Mouse (Mus musculus) E14TG2a.4 (cell line): ENCODE measurements around the gene Ccnd2.

ENCODE experiments used
- H3K27me3 ChIP-seq: 2 replicates; pipeline ENCODE4 v1.6.1; 2014; ENCODE audit warnings: low read length, control low read depth; ENCODE audit not compliant: insufficient read depth
- H3K36me3 ChIP-seq: 2 replicates; pipeline ENCODE4 v1.6.1; 2014; ENCODE audit warnings: low read length, control low read depth; ENCODE audit not compliant: insufficient read depth
- H3K4me1 ChIP-seq: replicated peaks from 2 replicates; pipeline ENCODE4 v1.6.1; 2014; ENCODE audit warnings: low read depth, low read length, control low read depth
- H3K4me3 ChIP-seq: replicated peaks from 2 replicates; pipeline ENCODE4 v1.5.1; 2014; ENCODE audit warnings: mild to moderate bottlenecking, low read length
- H3K9me3 ChIP-seq: 2 replicates; pipeline ENCODE4 v1.6.1; 2014; ENCODE audit warnings: low read length, control low read depth
- CTCF ChIP-seq: conservative IDR thresholded peaks from 2 replicates; pipeline ENCODE4 v1.5.1; 2014; ENCODE audit warnings: low read length
- NANOG ChIP-seq: IDR thresholded peaks from 2 replicates; pipeline ENCODE4 v1.6.1; 2014; ENCODE audit warnings: borderline replicate concordance, low read length, mixed read lengths
- POU5F1 ChIP-seq: IDR thresholded peaks from 2 replicates; pipeline ENCODE4 v1.6.1; 2014; ENCODE audit warnings: low read length, borderline replicate concordance

Gene Ccnd2

GRCm38 (mm10) chr6:127152106-127152951 lies at the start of gene Ccnd2:
Gene Ccnd2, minus strand, starts transcription at chr6:127152193.
- H3K4me1 ChIP-seq: peaks cover 68% of the 10 kb centered on the region
- TF ChIP-seq CTCF: no peak
- TF ChIP-seq POU5F1: no peak
- TF ChIP-seq NANOG: no peak
- peak within 1 kb of the TSS; percentile 73 for H3K4me3 ChIP-seq
- H3K9me3 ChIP-seq: no peaks in the 10 kb centered on the region
- H3K36me3 ChIP-seq: peaks cover 7% of the 10 kb centered on the region
- peaks cover 78% of the 10 kb centered on the region for H3K27me3 ChIP-seq

- Histone ChIP-seq H3K4me1 (no peaks in the 10 kb centered on the region), H3K9me3 (0 out of 2 replicates have a peak, but pooled peaks cover 3% of the 10 kb centered on the region), H3K36me3 (no peaks in the 10 kb centered on the region), H3K4me3 (no peak overlapping the region), H3K27me3 (peaks cover 27% of the 10 kb centered on the region)
- TF ChIP-seq POU5F1 (no peak), CTCF (no peak), NANOG (no peak)
Measured at GRCm38 (mm10) chr6:127196985-127197384, 45.0 kb upstream of the Ccnd2 start.

GRCm38 (mm10) chr6:127181296-127181695 lies 29.3 kb upstream of the Ccnd2 start:
- Histone ChIP-seq H3K27me3 (peaks cover 59% of the 10 kb centered on the region), H3K9me3 (no peaks in the 10 kb centered on the region), H3K4me3 (peak overlapping the region; percentile 73), H3K36me3 (no peaks in the 10 kb centered on the region), H3K4me1 (peaks cover 35% of the 10 kb centered on the region)
- TF ChIP-seq CTCF (no peak), NANOG (no peak), POU5F1 (no peak)

GRCm38 (mm10) chr6:127179056-127179759 lies 27.2 kb upstream of the Ccnd2 start:
- Histone ChIP-seq H3K27me3 (peaks cover 49% of the 10 kb centered on the region), H3K9me3 (no peaks in the 10 kb centered on the region), H3K36me3 (no peaks in the 10 kb centered on the region), H3K4me3 (no peak overlapping the region), H3K4me1 (peaks cover 37% of the 10 kb centered on the region)
- no peak for TF ChIP-seq CTCF
- TF ChIP-seq POU5F1: no peak
- no peak for TF ChIP-seq NANOG

- H3K36me3 ChIP-seq: no peaks in the 10 kb centered on the region
- no peak for TF ChIP-seq CTCF
- no peak for TF ChIP-seq NANOG
- no peak for TF ChIP-seq POU5F1
- H3K4me3 ChIP-seq: no peak overlapping the region
- H3K27me3 ChIP-seq: peaks cover 52% of the 10 kb centered on the region
- H3K4me1 ChIP-seq: peaks cover 33% of the 10 kb centered on the region
- H3K9me3 ChIP-seq: no peaks in the 10 kb centered on the region
Measured at GRCm38 (mm10) chr6:127177962-127178361, 26.0 kb upstream of the Ccnd2 start.

GRCm38 (mm10) chr6:127177441-127177840 lies 25.4 kb upstream of the Ccnd2 start:
- TF ChIP-seq POU5F1 (no peak), NANOG (no peak), CTCF (no peak)
- Histone ChIP-seq H3K9me3 (no peaks in the 10 kb centered on the region), H3K36me3 (no peaks in the 10 kb centered on the region), H3K4me1 (peaks cover 33% of the 10 kb centered on the region), H3K27me3 (peaks cover 55% of the 10 kb centered on the region), H3K4me3 (no peak overlapping the region)

- peaks cover 42% of the 10 kb centered on the region for H3K27me3 ChIP-seq
- H3K4me3 ChIP-seq: no peak overlapping the region
- H3K36me3 ChIP-seq: no peaks in the 10 kb centered on the region
- H3K9me3 ChIP-seq: no peaks in the 10 kb centered on the region
- TF ChIP-seq CTCF (no peak), POU5F1 (no peak), NANOG (no peak)
- peaks cover 14% of the 10 kb centered on the region for H3K4me1 ChIP-seq
Measured at GRCm38 (mm10) chr6:127172461-127172860, 20.5 kb upstream of the Ccnd2 start.

- peaks cover 24% of the 10 kb centered on the region; the same call in 1 of the 2 replicates for H3K27me3 ChIP-seq
- H3K4me3 ChIP-seq: no peak overlapping the region
- no peaks in the 10 kb centered on the region for H3K9me3 ChIP-seq
- no peak for TF ChIP-seq NANOG
- no peak for TF ChIP-seq POU5F1
- TF ChIP-seq CTCF: no peak
- H3K36me3 ChIP-seq: no peaks in the 10 kb centered on the region
- H3K4me1 ChIP-seq: peaks cover 2% of the 10 kb centered on the region; the same call in 1 of the 2 replicates
Measured at GRCm38 (mm10) chr6:127170734-127171133, 18.7 kb upstream of the Ccnd2 start.

- H3K4me3 ChIP-seq: no peak overlapping the region
- H3K27me3 ChIP-seq: peaks cover 35% of the 10 kb centered on the region
- H3K9me3 ChIP-seq: no peaks in the 10 kb centered on the region
- no peaks in the 10 kb centered on the region for H3K4me1 ChIP-seq
- TF ChIP-seq POU5F1 (no peak), CTCF (no peak), NANOG (no peak)
- H3K36me3 ChIP-seq: no peaks in the 10 kb centered on the region
Measured at GRCm38 (mm10) chr6:127165663-127166062, 13.7 kb upstream of the Ccnd2 start.
